Mouse (Mus musculus) CH12.LX (cell line): ENCODE data around the gene Prmt1. TPM values are rescaled to one million over a fixed set of nuclear protein-coding genes. Genes with fewer than 3 reads are reported as not detected.

Experiments used
- DNase-seq: peaks from one replicate; pipeline ENCODE4 v3.0.0-alpha.2; 2013; ENCODE audit errors: extremely low read depth
- H3K27ac ChIP-seq: 2 replicates; pipeline ENCODE4 v1.5.1; 2012; ENCODE audit warnings: low read depth, mild to moderate bottlenecking, control low read depth, moderate library complexity; ENCODE audit not compliant: insufficient read depth
- H3K27me3 ChIP-seq: replicated peaks from 2 replicates; pipeline ENCODE3; 2012; ENCODE audit warnings: inconsistent platforms
- H3K36me3 ChIP-seq, 2 experiments: replicated peaks in 1 of 2; 2 replicates each; pipeline versions ENCODE3 to v1.6.1; 2012; ENCODE audit warnings: inconsistent platforms in 1 of 2, low read length in 1 of 2, mild to moderate bottlenecking in 1 of 2, mixed read lengths in 1 of 2, moderate library complexity in 1 of 2; ENCODE audit not compliant: control insufficient read depth in 1 of 2, insufficient read depth in 1 of 2
- H3K4me1 ChIP-seq, 2 experiments: 2 replicates each; pipeline ENCODE4 v1.6.1; 2012; ENCODE audit warnings: inconsistent platforms in 1 of 2, moderate library complexity in 1 of 2; ENCODE audit not compliant: insufficient read depth in 2 of 2, control insufficient read depth in 1 of 2
- H3K4me2 ChIP-seq: 2 replicates; pipeline ENCODE4 v1.6.1; 2012; ENCODE audit warnings: low read depth, mild to moderate bottlenecking, control low read depth; ENCODE audit not compliant: poor library complexity, insufficient read depth, severe bottlenecking
- H3K4me3 ChIP-seq, 3 experiments: fragments of 150-350 bp in 1 of 3; sonication (generic) in 1 of 3; replicated peaks in 1 of 3; 2 replicates each; pipeline versions ENCODE3 to v1.5.1; 2011 to 2012; ENCODE audit warnings: low read depth in 2 of 3, low read length in 2 of 3, mild to moderate bottlenecking in 2 of 3, moderate library complexity in 2 of 3, control low read depth in 1 of 3, improper control_type of control experiment in 1 of 3, inconsistent platforms in 1 of 3, mixed read lengths in 1 of 3; ENCODE audit not compliant: poor library complexity in 1 of 3
- H3K79me2 ChIP-seq: replicated peaks from 2 replicates; pipeline ENCODE4 v1.6.1; 2012; ENCODE audit warnings: mild to moderate bottlenecking, moderate library complexity; ENCODE audit not compliant: control insufficient read depth, poor library complexity, insufficient read depth, severe bottlenecking; ENCODE audit errors: extremely low read depth
- H3K9ac ChIP-seq: 2 replicates; pipeline ENCODE4 v1.6.1; 2012; ENCODE audit warnings: low read depth, mild to moderate bottlenecking, control low read depth, moderate library complexity; ENCODE audit not compliant: insufficient read depth
- H3K9me3 ChIP-seq: replicated peaks from 2 replicates; pipeline ENCODE3; 2012; ENCODE audit warnings: low read length, inconsistent platforms, mixed read lengths
- BHLHE40 ChIP-seq: IDR thresholded peaks from 2 replicates; pipeline ENCODE4 v1.6.1; 2011; ENCODE audit warnings: mild to moderate bottlenecking, low read depth, low read length, improper control_type of control experiment
- CHD2 ChIP-seq: IDR thresholded peaks from 2 replicates; pipeline ENCODE4 v1.6.1; 2011; ENCODE audit warnings: low read length, improper control_type of control experiment
- CTCF ChIP-seq, 2 experiments: IDR thresholded peaks in 1 of 2; conservative IDR thresholded peaks in 1 of 2; 2 replicates each; pipeline ENCODE4 v1.5.1; 2011 to 2012; ENCODE audit warnings: low read depth in 2 of 2, low read length in 2 of 2, improper control_type of control experiment in 1 of 2, inconsistent platforms in 1 of 2, mild to moderate bottlenecking in 1 of 2, moderate library complexity in 1 of 2
- E2F4 ChIP-seq: IDR thresholded peaks from 2 replicates; pipeline ENCODE4 v1.6.1; 2011; ENCODE audit warnings: low read depth, low read length, improper control_type of control experiment; ENCODE audit not compliant: insufficient replicate concordance
- GABPA ChIP-seq: IDR thresholded peaks from 2 replicates; pipeline ENCODE4 v1.6.1; 2012; ENCODE audit warnings: low read depth, low read length, improper control_type of control experiment, inconsistent platforms; ENCODE audit not compliant: insufficient replicate concordance
- HCFC1 ChIP-seq: IDR thresholded peaks from 2 replicates; pipeline ENCODE4 v1.6.1; 2012; ENCODE audit warnings: low read depth, mild to moderate bottlenecking, inconsistent platforms, low read length, improper control_type of control experiment
- JUN ChIP-seq: IDR thresholded peaks from 2 replicates; pipeline ENCODE4 v1.6.1; 2011; ENCODE audit warnings: low read depth, mild to moderate bottlenecking, low read length, improper control_type of control experiment, moderate library complexity; ENCODE audit not compliant: insufficient read depth
- MAFK ChIP-seq: IDR thresholded peaks from 2 replicates; pipeline ENCODE4 v1.6.1; 2011; ENCODE audit warnings: low read length, improper control_type of control experiment; ENCODE audit not compliant: insufficient replicate concordance
- MAX ChIP-seq: IDR thresholded peaks from 2 replicates; pipeline ENCODE4 v1.6.1; 2011; ENCODE audit warnings: low read length, improper control_type of control experiment
- MAZ ChIP-seq: IDR thresholded peaks from 2 replicates; pipeline ENCODE4 v1.6.1; 2012; ENCODE audit warnings: low read depth, mild to moderate bottlenecking, inconsistent platforms, low read length, improper control_type of control experiment, moderate library complexity
- MXI1 ChIP-seq: IDR thresholded peaks from 2 replicates; pipeline ENCODE4 v1.6.1; 2011; ENCODE audit warnings: mild to moderate bottlenecking, low read depth, low read length, improper control_type of control experiment
- NELFE ChIP-seq: IDR thresholded peaks from 2 replicates; pipeline ENCODE4 v1.6.1; 2011; ENCODE audit warnings: low read depth, low read length, improper control_type of control experiment
- NRF1 ChIP-seq: IDR thresholded peaks from 2 replicates; pipeline ENCODE4 v1.6.1; 2014; ENCODE audit warnings: low read depth, mild to moderate bottlenecking, inconsistent platforms, low read length, improper control_type of control experiment, moderate library complexity
- PAX5 ChIP-seq: IDR thresholded peaks from 2 replicates; pipeline ENCODE4 v1.6.1; 2012; ENCODE audit warnings: low read length, inconsistent platforms, mixed read lengths
- POLR2A ChIP-seq: IDR thresholded peaks from 2 replicates; pipeline ENCODE4 v1.6.1; 2011; ENCODE audit warnings: low read depth, mild to moderate bottlenecking, improper control_type of control experiment, low read length
- POLR2AphosphoS2 ChIP-seq: IDR thresholded peaks from 2 replicates; pipeline ENCODE4 v1.6.1; 2011; ENCODE audit warnings: low read depth, low read length, improper control_type of control experiment
- SIN3A ChIP-seq: IDR thresholded peaks from 2 replicates; pipeline ENCODE4 v1.6.1; 2012; ENCODE audit warnings: low read length, improper control_type of control experiment, inconsistent platforms
- TCF12 ChIP-seq: IDR thresholded peaks from 2 replicates; pipeline ENCODE4 v1.6.1; 2014; ENCODE audit warnings: low read depth, mild to moderate bottlenecking, inconsistent platforms, low read length, improper control_type of control experiment
- USF2 ChIP-seq: conservative IDR thresholded peaks from 2 replicates; pipeline ENCODE4 v1.6.1; 2011; ENCODE audit warnings: low read depth, low read length, improper control_type of control experiment
- ZC3H11A ChIP-seq: IDR thresholded peaks from 2 replicates; pipeline ENCODE4 v1.6.1; 2012; ENCODE audit warnings: low read depth, mild to moderate bottlenecking, inconsistent platforms, low read length, improper control_type of control experiment
- ZMIZ1 ChIP-seq: IDR thresholded peaks from 2 replicates; pipeline ENCODE4 v1.6.1; 2012; ENCODE audit warnings: low read depth, mild to moderate bottlenecking, inconsistent platforms, low read length, improper control_type of control experiment
- dilution Hi-C: fragments of 300-500 bp; cut with MboI; formaldehyde crosslinking; loops from 2 replicates; pipeline ENCODE4 v1.14.3; 2020; ENCODE audit warnings: low sequenced_read_pairs; ENCODE audit not compliant: extremely low pct_unique_long_range_greater_than_20kb, extremely low pct_ligation_motif_present
- in situ Hi-C: fragments of 300-500 bp; cut with MboI; formaldehyde crosslinking; loops from 3 replicates; pipeline ENCODE4 v1.14.3; 2019; ENCODE audit warnings: low sequenced_read_pairs, low pct_ligation_motif_present, low pct_unique_long_range_greater_than_20kb, mixed read lengths
- polyA plus RNA-seq: library from polyadenylated mRNA; unstranded; fragments of >175 nt; gene quantifications from 2 replicates; pipeline ENCODE4 v1.2.1, GENCODE M21; 2012; ENCODE audit warnings: low read depth; ENCODE audit not compliant: insufficient read length
- total RNA-seq, 2 experiments: library from RNA; depleted of rRNA; stranded (reverse); fragments of 300-350 nt in 1 of 2; fragments of >200 nt in 1 of 2; gene quantifications; 2 replicates each; pipeline ENCODE4 v1.2.3; 2012 to 2014

Gene Prmt1
- total and polyA plus RNA-seq, 3 experiments: 231 to 642 (median 340) TPM

- Histone ChIP-seq H3K4me3 (peak overlapping the region; percentile 5 to 55 (median 49)), H3K4me1 (peaks cover 7 to 25% of the 10 kb centered on the region in 2 experiments; a peak in 3 of 4 replicates), H3K9ac (no peak overlapping the region), H3K27me3 (no peaks in the 10 kb centered on the region), H3K4me2 (no peak overlapping the region), H3K9me3 (no peaks in the 10 kb centered on the region), H3K36me3 (peaks cover 21 to 45% of the 10 kb centered on the region in 2 experiments), H3K79me2 (no peaks in the 10 kb centered on the region), H3K27ac (no peak overlapping the region)
- in situ Hi-C loops (no loop called here), dilution Hi-C loops (no loop called here)
- DNase-seq: no peak
- TF ChIP-seq ZC3H11A (no peak), USF2 (no peak), MAX (no peak), MAFK (no peak), GABPA (no peak), MAZ (no peak), PAX5 (no peak)
Measured at GRCm38 (mm10) chr7:44973415-44974130, 12.8 kb downstream of the Prmt1 start.

- Histone ChIP-seq H3K4me3 (peak overlapping the region in 1 of 3 experiments; percentile 56), H3K4me2 (peak overlapping the region; percentile 71), H3K9me3 (no peaks in the 10 kb centered on the region), H3K79me2 (no peaks in the 10 kb centered on the region), H3K9ac (no peak overlapping the region; the same call in 1 of the 2 replicates), H3K36me3 (peaks cover 1 to 32% of the 10 kb centered on the region in 2 experiments), H3K27ac (no peak overlapping the region), H3K4me1 (peaks cover 7 to 25% of the 10 kb centered on the region in 2 experiments; a peak in 3 of 4 replicates), H3K27me3 (no peaks in the 10 kb centered on the region)
- TF ChIP-seq JUN: no peak
- no peak for TF ChIP-seq NRF1
- no peak for TF ChIP-seq CTCF (conservative IDR thresholded peaks at IDR 0.05 in 1 of 2, IDR thresholded peaks at IDR 0.05 in 1 of 2; ENCODE audit: low read depth in 2 of 2, low read length in 2 of 2)
- DNase-seq: no peak
- in situ Hi-C loops (no loop called here), dilution Hi-C loops (no loop called here)
Measured at GRCm38 (mm10) chr7:44971142-44971541, 15.2 kb downstream of the Prmt1 start.

- Histone ChIP-seq H3K4me3 (peak overlapping the region; percentile 52 to 62 (median 56)), H3K79me2 (no peaks in the 10 kb centered on the region), H3K9ac (peak overlapping the region; percentile 22; the same call in 1 of the 2 replicates), H3K27ac (peak overlapping the region; percentile 65), H3K27me3 (no peaks in the 10 kb centered on the region), H3K9me3 (no peaks in the 10 kb centered on the region), H3K36me3 (peaks cover 0 to 33% of the 10 kb centered on the region in 2 experiments), H3K4me2 (peak overlapping the region; percentile 86), H3K4me1 (peaks cover 7 to 25% of the 10 kb centered on the region in 2 experiments; a peak in 3 of 4 replicates)
- dilution Hi-C loops: no loop called here
- TF ChIP-seq NRF1: peak; percentile 64
- TF ChIP-seq BHLHE40: 0 out of 2 replicates have a peak, but pooled peaks have one; percentile 18
- 0 out of 2 replicates have a peak, but pooled peaks have one; percentile 28 for TF ChIP-seq TCF12
- peak; percentile 67; the same call in 1 of the 2 replicates for TF ChIP-seq POLR2A
- no peak; the same call in 1 of the 2 replicates for TF ChIP-seq SIN3A
- peak; percentile 72 for TF ChIP-seq ZMIZ1
- no peak for TF ChIP-seq POLR2AphosphoS2
- no peak for TF ChIP-seq E2F4
- peak; percentile 87 for TF ChIP-seq CHD2
- 0 out of 2 replicates have a peak, but pooled peaks have one; percentile 46 for TF ChIP-seq MXI1
- TF ChIP-seq HCFC1: 0 out of 2 replicates have a peak, but pooled peaks have one; percentile 40
- peak; percentile 20; the same call in 1 of the 2 replicates for TF ChIP-seq NELFE
- peak; percentile 93 for DNase-seq
- in situ Hi-C loops: no loop called here
Measured at GRCm38 (mm10) chr7:44970231-44970691, 16.1 kb downstream of the Prmt1 start.
